Mouse (Mus musculus): ENCODE data around the gene Ifitm6.
"Not testable (repeated sequence)": the region's sequence is repeated elsewhere in the genome, so short reads cannot be mapped to it uniquely, and the experiment has no call there.

The Ifitm6 gene

DNA sequence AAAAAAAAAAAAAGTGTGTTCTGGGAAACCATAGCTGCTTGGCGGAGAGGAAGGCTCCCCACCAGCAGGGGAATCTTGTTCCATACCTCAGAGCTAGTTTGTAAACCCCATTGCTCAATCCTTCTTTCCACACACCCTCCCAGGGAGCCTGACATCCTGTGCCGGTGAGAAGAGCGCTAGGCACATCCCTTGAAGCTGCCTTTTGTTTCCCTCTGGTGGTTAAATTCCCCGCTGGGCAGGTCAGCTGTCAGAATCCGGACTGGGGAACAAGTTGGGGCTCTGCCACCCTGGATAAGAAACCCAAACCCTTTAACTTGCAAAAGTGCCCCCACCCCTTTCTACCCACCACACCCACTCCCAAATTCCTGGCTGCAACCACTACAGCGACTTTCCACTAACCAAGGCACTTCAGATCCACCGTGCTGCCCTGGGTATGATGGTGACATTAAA, 9.4 kb downstream of the Ifitm6 start:
- peak; percentile 51 to 59 for DNase-seq

DNA sequence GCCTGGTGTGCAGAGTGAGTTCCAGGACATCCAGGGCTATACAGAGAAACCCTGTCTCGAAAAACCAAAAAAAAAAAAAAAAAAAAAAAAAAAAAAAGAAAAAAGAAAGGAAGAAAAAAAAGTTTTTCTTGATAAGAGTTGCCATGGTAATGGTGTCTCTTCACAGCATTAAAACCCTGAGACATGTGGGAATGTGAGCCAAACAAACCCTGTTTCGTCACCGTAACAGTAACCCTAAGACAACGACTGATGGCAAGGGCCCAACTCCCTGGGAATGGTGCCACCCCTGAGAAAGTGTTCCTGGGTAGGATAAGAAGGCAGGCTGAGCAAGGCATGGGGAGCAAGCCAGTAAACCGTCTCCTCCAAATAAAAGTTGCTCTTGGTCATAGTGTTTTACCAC, 10.8 kb downstream of the Ifitm6 start:
- peak; percentile 29 to 64 for DNase-seq

DNA sequence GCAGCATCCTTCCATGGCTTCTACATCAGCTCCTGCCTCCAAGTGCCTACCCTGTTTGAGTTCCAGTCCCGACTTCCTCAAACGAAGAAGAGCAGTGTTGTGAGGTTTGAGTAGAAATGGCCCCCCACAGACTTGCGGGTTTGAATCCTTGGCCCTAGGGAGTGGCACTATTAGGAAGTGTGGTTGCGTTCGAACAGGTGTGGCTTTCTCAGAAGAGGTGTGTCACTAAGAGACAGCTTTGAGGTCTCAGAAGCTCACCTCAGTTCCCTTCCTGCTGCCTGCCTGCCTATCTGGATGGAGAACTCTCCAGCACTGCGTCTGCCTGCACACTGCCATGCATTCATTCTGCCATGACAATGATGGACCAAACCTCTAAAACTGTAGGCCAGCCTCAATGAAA, 11.3 kb downstream of the Ifitm6 start:
- DNase-seq, result no peak

DNA sequence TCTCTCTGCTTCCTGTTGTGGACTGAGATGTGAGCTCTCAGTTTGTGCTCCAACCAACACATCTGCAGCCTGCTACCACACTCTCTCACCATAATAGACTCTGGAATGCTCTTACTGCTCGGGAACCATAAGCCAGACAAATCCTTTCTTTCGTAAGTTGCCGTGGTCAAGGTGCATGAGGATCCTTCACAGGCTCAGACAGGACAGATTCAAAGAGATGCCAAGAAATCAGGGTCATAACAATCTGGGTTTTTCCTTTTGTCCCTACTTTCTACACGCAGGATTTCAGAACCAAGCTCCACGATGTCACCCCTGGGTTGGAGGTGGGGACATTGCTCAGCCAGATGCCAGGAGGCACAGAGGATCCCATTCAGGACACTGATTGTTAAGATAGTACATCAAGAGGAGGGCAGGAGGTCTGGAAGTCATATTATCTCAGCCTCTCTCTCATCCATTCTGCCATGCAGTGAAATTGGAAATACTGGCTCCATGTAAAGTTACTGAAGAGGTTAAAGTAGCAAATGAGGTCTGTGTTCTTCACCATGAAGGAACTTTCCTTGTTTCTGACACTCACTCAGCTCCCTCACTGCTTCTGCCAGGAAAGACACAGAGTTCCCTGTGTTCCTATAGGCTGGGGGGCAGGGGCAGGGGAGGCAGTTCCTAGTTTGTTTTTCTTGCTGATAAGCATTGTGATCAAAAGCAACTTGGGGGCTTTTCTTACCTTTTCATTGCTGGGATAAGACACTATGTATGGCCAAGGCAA, 14.3 kb downstream of the Ifitm6 start:
- DNase-seq, result no peak

DNA sequence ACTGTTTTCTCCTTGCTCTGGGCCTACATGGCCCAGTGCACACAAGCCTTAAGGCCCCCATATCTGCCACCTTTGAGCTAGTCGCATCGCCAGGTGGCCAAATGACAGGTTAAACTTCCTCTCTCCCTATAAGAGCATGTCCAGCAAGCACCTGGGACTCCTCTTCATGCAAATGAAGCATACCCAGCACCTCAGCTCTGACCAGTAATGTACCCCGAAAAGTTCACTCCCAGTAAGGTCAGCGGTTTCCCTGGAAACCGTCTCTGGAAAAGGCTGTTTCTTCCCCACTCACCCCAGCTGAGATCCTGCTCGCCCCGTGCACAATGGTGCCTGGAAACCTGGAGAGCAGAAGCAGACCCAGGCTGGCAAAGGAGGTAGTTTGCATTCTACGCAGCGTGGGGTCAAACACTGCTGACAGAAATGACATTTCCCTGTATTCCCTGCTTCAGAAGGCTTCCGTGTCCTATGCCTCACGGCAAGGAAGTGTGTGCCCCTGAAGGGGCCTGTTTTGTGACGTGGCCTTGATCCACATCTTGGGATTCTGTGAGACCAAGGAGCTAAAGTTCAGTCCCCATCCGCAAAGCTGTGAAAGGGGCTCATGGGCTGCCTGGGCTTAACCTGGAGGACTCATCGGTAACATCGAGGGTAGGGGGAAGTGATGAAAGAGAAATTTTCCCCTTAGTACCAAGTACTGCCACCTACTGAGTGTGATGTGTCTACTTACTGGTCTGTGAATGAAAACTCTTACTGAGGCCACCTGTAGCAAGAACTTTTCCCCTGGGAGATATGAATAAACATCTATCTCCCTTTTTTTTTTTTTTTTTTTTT, 16.6 kb downstream of the Ifitm6 start:
- DNase-seq, result no peak

DNA sequence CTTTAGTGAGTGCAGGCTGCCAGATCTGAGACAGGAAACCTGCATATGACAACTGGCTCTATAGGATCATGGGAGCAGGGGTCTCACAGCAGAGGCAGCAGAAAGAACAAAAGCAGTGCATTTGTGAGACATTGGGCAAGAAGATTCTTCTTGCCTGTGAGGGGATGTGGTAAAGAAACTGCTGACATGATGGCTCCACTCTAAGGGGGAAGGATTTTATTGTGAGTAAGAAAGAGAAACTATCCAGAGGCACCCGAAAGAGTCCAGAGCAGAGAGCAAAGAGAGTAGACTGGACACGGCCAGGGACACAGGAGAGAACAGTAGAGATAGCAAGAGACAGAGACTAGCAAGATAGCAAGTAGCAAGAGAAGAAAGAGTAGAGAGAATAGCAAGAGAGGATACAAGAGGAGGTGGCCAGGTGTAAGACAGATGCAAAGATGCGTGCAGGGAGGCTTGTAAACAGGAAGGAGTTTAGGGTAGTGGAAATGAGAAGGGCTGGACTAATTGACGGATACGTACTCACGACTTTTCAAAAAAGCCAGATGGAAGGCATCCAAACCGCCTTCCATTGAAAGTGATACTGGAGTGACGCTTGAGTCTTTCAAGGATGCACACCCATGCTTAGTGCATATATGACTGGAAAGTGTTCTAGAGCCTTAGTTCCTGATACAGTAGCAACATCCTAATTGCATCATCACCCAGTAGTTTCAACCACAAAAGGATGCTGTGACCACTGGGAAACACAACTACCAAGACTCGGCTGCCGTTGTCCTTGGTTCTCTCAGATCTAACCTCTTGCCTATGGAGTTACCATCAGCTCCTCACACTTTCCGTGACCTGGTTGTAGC, 18.6 kb downstream of the Ifitm6 start:
- DNase-seq, result no peak

DNA sequence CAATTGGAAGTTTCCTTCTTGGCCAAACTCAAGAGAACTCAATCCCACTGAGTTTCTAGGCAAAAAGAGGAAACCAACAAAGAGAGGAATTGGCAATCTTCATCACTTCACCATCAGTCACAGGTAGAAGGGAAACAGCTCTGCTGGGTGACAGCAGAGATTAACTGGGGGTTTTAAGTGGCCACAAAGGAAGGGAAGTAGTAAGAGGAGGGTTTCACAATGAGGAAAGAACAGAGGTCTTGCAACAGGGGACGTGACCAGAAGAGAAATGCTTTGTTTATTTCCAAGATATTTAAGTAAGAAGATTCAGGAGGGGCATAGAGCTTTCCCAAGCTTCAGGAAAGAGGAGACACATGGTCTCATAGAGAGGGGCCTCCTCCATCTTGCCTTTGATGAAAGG, 19.9 kb downstream of the Ifitm6 start:
- no peak for DNase-seq

DNA sequence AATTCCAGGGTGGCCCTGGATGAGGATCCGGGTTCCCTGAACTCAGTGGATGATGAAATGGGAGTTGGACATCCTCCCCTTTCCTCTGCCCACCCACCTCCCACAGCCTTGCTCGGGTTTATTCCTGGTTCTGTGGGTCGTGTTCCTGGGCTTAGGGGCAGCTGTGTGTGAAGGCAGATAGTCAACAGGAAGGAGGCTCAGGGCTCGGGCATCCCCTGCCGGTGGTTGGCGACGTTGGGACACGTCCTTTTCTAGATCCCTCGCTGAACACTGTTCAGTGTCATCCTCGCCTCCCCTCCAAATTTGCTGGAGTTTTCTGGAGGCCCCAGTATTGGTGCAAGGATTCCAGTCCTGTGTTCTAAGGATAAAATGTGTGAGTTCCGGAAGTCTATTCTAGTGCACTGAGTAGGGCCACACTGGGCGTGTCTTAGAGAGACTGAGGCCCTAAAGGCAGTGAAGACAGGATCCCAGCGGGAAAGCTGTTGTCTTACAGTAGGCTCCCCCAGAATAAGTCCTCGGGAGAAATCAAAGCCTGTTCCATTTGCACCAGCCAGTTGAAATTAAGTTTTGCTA, 26.5 kb downstream of the Ifitm6 start:
- DNase-seq, result no peak

DNA sequence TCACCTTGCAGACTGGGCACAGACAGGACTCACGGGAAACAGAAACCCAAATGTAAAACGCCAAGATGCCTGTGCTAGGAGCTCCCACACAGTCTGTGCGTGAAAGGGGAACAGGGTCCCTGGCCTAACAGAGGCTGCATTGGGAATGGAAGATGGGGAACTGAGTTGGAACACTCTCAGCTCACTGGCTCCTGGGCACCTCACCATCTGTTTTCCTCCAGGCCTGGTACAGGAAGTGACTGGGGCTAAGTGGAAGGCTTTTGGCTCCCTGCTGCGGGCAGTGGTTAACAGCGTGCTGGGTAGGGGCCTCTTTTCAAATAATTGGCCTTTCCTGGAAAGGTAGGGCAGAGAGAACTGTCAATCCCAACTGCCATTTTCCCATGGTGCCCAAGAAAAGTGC, 27.1 kb downstream of the Ifitm6 start:
- no peak for DNase-seq

DNA sequence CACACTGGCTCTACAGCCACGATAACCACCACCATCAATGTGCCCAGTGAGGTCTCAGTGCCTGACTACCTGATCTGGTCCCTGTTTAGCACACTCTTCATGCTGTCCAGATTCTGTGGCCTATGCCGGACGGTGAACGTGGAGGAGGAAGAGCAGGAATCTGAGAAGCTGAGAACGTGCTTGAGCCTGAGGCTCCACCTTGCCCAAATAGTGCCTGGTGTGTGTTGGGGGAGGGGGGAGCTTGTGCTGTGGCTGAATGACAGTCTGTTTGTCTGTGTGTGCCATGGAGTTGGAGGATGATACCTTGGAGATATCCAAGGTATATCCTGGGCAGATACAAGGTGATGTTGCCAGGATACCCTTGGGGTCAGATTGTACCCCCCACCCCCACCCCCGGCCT, 27.5 kb downstream of the Ifitm6 start:
- no peak for DNase-seq

DNA sequence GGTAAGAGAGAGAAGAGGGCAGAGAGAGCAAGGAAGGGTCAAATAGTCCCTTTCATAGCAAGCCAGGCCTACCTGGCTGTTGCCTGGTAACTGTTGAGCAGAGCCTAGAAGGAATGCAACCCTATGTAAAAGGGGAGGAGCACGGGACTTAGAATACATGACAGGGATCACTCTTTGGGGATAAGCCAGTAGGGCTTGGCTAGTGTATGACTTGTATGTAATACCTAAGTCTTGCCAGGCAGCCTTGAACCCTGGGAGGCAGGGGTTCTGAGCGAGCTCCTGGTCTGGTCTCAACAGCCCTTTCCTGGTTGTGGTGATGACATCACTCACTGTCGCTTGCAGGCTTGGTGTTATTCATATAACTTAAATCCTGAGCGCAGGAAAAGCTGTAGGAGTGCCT, 28.7 kb downstream of the Ifitm6 start:
- no peak for DNase-seq

DNA sequence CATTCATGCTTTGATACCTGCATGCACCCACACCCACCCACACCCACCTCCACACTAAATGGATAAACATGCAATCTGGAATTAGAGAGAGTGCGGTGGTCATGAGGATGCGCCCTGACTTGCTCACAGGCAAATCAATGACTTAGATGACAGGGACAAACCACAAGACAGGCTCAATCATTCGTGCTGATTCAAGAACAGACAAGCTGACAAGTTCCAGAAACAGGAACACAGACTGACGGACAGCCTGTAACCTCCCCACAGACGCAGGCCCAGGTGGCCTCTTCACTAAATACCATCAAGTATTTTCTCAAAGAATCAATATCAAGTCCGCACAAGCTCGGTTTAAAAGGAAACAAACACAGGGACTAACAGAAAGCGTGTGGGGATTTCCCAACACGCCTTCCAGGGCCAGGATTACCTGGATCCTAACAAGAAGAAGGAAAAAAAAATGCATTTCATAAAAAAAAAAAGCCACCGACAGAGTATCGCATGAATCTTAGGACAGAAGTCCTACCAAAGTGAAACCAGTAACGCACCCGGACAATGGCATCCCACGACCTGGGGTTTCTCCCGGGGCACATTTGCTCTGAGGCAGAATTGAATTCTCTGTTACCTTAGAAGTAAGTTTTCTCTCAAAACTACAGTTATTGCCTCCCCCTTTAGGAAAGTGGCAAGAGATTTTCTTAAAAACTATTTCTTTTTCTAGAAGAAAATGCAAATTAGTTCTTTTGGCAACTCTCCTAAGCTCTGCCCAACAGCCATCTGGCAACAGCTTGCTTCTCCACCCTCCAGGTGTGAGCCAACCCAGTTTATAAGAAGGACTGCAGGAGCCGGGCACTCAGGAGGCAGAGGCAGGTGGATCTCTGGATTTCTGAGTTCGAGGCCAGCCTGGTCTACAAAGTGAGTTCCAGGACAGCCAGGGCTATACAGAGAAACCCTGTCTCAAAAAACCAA, 30.3 kb downstream of the Ifitm6 start:
- DNase-seq, result no peak

DNA sequence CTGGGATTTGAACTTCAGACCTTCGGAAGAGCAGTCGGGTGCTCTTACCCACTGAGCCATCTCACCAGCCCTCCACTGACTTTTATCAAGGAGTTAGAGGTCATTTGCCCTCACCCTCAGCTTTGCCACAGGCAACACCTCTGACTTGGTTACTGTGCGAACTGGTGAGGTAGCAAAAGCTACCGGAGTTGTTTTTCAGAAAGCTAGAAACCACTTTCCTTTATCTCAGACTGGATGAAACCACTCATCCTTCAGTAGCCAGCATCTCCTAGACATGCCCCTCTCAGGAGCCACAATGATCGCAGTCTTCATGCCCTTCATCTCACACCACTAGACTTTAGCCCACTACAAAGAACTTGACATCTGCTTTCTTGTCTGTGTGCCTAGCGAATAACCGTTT, 34.8 kb downstream of the Ifitm6 start:
- DNase-seq, result no peak

DNA sequence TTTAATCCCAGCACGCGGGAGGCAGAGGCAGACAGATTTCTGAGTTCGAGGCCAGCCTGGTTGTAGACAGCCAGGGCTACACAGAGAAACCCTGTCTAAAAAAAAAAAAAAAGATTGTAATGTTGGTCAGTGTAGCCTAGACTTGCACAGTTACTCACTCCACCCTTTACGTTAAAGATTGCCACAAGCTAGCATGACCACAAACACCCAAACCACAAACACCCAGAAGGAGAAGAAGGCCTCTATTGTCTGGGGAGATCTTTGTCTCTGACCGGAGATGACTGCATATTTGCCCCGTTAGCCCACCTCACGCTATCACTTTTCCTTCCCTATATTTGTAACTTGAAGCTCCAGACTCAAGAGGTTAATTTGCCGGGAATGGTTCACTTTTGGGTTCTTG, 36.0 kb downstream of the Ifitm6 start:
- no peak for DNase-seq

DNA sequence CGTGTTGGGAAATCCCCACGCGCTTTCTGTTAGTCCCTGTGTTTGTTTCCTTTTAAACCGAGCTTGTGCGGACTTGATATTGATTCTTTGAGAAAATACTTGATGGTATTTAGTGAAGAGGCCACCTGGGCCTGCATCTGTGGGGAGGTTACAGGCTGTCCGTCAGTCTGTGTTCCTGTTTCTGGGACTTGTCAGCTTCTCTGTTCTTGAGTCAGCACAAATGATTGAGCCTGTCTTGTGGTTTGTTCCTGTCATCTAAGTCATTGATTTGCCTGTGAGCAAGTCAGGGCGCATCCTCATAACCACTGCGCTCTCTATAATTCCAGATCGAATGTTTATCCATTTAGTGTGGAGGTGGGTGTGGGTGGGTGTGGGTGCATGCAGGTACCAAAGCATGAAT, 41.0 kb downstream of the Ifitm6 start:
- DNase-seq, result not testable (repeated sequence)

DNA sequence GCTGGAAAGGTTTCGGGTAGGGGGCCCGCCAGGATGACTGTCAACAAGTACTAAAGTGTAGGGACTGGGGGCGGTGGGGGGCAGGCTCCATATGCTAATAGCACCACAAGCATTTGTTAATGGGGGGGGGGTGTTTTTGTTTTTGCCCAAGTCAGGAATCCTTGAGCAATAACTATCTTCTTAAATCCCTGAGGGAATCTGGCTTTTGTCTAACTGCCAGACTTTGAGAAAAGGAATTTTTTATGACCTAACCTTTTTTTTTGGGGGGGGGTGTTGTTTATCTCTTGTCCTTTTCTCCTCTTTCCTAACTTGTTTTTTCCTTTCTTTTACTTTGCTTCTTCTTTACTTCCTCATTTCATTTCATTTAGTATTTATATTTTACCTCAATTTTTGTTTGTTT, 42.3 kb downstream of the Ifitm6 start:
- no peak for DNase-seq

DNA sequence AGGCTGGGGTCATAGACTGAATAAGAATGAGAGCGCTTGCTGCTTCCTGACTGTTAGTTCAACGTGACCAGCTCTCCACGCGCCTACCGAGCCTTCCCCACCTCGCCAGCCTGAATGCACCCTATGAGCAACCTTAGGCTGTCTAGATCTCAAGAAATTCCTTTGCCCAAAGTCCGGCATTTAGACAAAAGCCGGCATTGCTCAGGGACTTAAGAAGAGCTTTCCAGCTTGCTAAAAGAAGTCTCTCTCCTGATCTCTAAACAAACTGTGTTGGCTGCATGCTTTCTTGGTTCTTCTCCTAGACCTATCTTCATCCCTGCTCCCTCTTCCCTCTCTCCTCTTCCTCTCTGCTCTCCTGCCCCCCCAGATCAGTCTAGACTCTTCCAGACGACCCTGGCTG, 42.8 kb downstream of the Ifitm6 start:
- DNase-seq, result no peak

DNA sequence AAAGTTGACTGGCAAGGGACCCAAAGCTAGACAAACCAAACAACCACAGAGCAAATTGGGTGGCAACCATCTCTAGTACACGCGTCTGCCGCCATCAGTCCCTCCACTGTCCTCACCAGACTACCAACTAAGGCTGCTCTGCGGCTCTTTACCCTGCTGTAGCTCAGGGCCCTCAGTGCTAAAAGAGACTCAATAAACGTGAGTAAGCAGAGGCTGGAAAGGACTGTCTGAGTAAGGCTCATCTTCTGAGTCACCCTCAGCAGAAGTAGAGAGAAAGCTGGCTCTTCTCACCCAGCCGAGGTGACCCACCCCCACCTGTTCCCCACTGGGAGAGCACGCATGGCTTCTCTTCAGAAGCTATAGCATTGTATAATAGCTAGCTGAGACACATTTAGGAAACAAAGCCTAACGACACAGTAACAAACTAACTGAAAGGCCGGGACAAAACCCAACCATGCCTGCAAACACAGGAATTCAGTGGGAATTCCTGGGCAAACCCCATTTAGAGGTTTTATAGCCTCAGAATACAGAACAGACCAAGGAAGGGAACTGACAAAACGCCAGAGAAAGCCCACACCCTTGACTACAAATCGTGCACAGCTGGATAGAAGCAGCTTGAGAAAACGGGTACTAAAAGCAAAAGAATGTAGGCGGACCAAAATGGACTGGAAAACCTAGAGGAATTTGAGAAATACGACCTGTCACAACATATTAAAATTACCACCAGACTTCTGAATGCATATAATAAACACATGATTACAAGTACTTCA, 44.1 kb downstream of the Ifitm6 start:
- no peak for DNase-seq

DNA sequence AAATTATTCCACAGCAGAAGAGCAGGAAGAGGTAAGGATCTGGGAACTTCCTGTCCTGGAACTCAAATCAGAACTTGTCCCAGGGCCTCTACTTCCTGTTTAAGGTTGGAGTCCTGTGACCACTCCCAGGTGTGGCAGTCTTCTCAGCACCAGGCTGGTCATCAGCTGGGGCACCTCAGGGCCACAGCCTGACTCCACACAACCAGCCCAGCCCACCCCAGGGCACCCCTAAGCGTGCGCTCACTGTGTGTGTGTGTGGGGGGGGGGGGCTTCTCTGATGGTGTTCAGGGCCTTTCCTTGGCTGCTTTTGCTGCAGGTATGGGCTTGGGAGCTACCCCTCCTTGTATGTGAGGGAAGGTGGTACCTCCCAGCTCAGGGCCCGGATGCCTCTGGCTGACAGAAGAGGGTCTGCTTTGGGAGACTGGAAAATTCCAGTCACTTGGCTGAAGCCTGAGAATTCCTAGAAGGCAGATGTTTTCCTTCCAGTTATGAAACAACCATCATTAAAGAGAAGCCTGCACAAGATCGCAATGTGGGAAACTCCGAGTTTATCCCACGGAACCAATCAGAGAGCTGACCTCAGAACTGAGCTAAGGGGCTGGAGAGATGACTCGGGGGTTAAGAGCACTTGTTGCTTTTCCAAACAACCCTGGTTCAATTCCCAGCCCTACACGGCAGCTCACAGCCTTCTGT, 46.1 kb downstream of the Ifitm6 start:
- peak; percentile 47 to 70 for DNase-seq

DNA sequence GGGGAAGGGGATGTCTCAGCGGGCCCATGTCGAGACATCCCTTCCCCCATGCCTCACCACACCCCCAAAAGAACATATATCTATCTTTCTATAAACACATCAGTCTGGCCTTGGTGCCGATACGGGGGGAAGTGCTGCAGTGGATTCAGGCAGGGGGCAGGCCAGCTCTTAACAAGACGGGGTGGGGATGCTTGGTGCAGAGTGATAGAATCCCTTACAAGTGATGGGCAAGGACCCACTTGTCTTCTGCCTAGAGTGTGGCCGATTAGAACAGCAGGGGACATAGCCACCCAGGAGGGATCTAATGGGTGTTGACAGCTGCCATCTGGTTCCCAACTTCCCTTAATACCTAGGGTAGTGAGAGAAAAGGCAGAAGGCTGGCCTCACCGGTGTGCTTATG, 46.8 kb downstream of the Ifitm6 start:
- DNase-seq, result no peak
